Mouse (Mus musculus) lung, postnatal 0 days (tissue): ENCODE measurements around the gene Oaf.

Experiments
- CTCF ChIP-seq: IDR thresholded peaks from 2 replicates; pipeline ENCODE4 v1.5.1; 2016; ENCODE audit warnings: antibody characterized with exemption, mild to moderate bottlenecking
- EP300 ChIP-seq: IDR thresholded peaks from 2 replicates; pipeline ENCODE4 v1.6.1; 2016; ENCODE audit warnings: antibody characterized with exemption, mild to moderate bottlenecking, control low read depth

DNA sequence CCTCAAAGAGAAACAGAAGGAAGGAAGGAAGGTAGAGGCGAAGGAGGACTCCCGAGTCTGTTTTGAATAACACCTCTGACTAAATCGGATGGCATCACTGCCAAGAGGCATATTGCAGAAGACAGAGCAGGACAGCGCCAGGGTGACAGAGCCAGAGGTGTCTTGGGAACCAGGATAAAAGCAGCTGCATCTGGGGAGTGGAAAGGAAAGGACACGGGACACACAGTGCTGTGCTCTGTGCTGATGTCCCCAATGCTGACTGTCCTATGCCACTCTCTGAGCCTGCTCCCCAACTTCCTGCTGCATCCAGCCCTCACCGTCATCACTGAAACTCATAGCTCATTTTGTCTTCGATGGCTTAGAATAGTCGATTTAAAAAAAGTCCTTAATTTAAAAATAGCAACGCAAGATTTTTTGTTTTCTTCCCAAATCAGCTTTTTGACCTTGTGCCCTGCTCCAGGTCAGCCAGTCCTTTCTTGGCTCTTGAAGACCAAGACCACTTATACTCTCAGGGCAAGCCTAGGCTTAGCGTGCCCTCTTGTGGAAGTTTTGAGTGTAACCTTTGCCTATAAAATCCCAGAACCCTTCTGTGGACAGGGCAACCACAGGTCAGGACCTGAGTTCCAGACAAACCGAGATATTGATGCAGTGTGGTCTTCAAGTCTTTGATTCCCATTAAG lies 28.8 kb downstream of the Oaf start:
- TF ChIP-seq CTCF: peak; percentile 91
- no peak for TF ChIP-seq EP300
